Mouse (Mus musculus): ENCODE measurements around the gene Kansl1l.

Kansl1l gene

GRCm38 (mm10) chr1:66695296-66695695 lies 122.1 kb downstream of the Kansl1l start:
- no peak for DNase-seq

GRCm38 (mm10) chr1:66694266-66694665 lies 123.1 kb downstream of the Kansl1l start:
- no peak for DNase-seq

- no peak for DNase-seq
These were observed 124.5 kb downstream of the Kansl1l start for GRCm38 (mm10) chr1:66692780-66693392.

GRCm38 (mm10) chr1:66692308-66692707 lies 125.1 kb downstream of the Kansl1l start:
- no peak for DNase-seq

- no peak for DNase-seq
These were observed 125.6 kb downstream of the Kansl1l start for GRCm38 (mm10) chr1:66691772-66692171.

GRCm38 (mm10) chr1:66682974-66683373 lies 134.4 kb downstream of the Kansl1l start:
- DNase-seq, result no peak

GRCm38 (mm10) chr1:66678662-66679061 lies 138.7 kb downstream of the Kansl1l start:
- DNase-seq, result no peak

- no peak for DNase-seq
These were observed 139.4 kb downstream of the Kansl1l start for GRCm38 (mm10) chr1:66677928-66678327.

GRCm38 (mm10) chr1:66672812-66673211 lies 144.6 kb downstream of the Kansl1l start:
- DNase-seq, result no peak

GRCm38 (mm10) chr1:66671475-66671874 lies 145.9 kb downstream of the Kansl1l start:
- DNase-seq, result no peak
